Mouse (Mus musculus) E14TG2a.4 (cell line): ENCODE data around the gene Irf2bpl.

Experiments
- H3K27me3 ChIP-seq: 2 replicates; pipeline ENCODE4 v1.6.1; 2014; ENCODE audit warnings: low read length, control low read depth; ENCODE audit not compliant: insufficient read depth
- H3K36me3 ChIP-seq: 2 replicates; pipeline ENCODE4 v1.6.1; 2014; ENCODE audit warnings: low read length, control low read depth; ENCODE audit not compliant: insufficient read depth
- H3K4me1 ChIP-seq: replicated peaks from 2 replicates; pipeline ENCODE4 v1.6.1; 2014; ENCODE audit warnings: low read depth, low read length, control low read depth
- H3K4me3 ChIP-seq: replicated peaks from 2 replicates; pipeline ENCODE4 v1.5.1; 2014; ENCODE audit warnings: mild to moderate bottlenecking, low read length
- H3K9me3 ChIP-seq: 2 replicates; pipeline ENCODE4 v1.6.1; 2014; ENCODE audit warnings: low read length, control low read depth
- CTCF ChIP-seq: conservative IDR thresholded peaks from 2 replicates; pipeline ENCODE4 v1.5.1; 2014; ENCODE audit warnings: low read length
- NANOG ChIP-seq: IDR thresholded peaks from 2 replicates; pipeline ENCODE4 v1.6.1; 2014; ENCODE audit warnings: borderline replicate concordance, low read length, mixed read lengths
- POU5F1 ChIP-seq: IDR thresholded peaks from 2 replicates; pipeline ENCODE4 v1.6.1; 2014; ENCODE audit warnings: low read length, borderline replicate concordance

The Irf2bpl gene

GRCm38 (mm10) chr12:86894841-86895428, 10.3 kb upstream of the Irf2bpl start:
- no peaks in the 10 kb centered on the region for H3K27me3 ChIP-seq
- peak overlapping the region; percentile 76 for H3K4me3 ChIP-seq
- no peaks in the 10 kb centered on the region for H3K36me3 ChIP-seq
- peaks cover 94% of the 10 kb centered on the region for H3K4me1 ChIP-seq
- no peak for TF ChIP-seq CTCF
- H3K9me3 ChIP-seq, result no peaks in the 10 kb centered on the region

GRCm38 (mm10) chr12:86894184-86894839, 9.7 kb upstream of the Irf2bpl start:
- Histone ChIP-seq H3K4me1 (peaks cover 94% of the 10 kb centered on the region), H3K9me3 (no peaks in the 10 kb centered on the region), H3K27me3 (no peaks in the 10 kb centered on the region), H3K4me3 (peak overlapping the region; percentile 76), H3K36me3 (no peaks in the 10 kb centered on the region)
- no peak for TF ChIP-seq NANOG
- TF ChIP-seq CTCF, result no peak
- no peak for TF ChIP-seq POU5F1

- Histone ChIP-seq H3K36me3 (no peaks in the 10 kb centered on the region), H3K4me3 (peak overlapping the region; percentile 76), H3K9me3 (no peaks in the 10 kb centered on the region), H3K4me1 (peaks cover 91% of the 10 kb centered on the region), H3K27me3 (no peaks in the 10 kb centered on the region)
- no peak for TF ChIP-seq CTCF
- TF ChIP-seq POU5F1, result no peak
- TF ChIP-seq NANOG, result no peak
Measured at GRCm38 (mm10) chr12:86893326-86894183, 9.0 kb upstream of the Irf2bpl start.

- Histone ChIP-seq H3K9me3 (no peaks in the 10 kb centered on the region), H3K36me3 (no peaks in the 10 kb centered on the region), H3K4me1 (peaks cover 85% of the 10 kb centered on the region), H3K4me3 (peak overlapping the region; percentile 76), H3K27me3 (no peaks in the 10 kb centered on the region)
- no peak for TF ChIP-seq NANOG
- no peak for TF ChIP-seq CTCF
- TF ChIP-seq POU5F1, result no peak
Measured at GRCm38 (mm10) chr12:86892711-86893311, 8.2 kb upstream of the Irf2bpl start.

GRCm38 (mm10) chr12:86891786-86892702, 7.4 kb upstream of the Irf2bpl start:
- no peaks in the 10 kb centered on the region for H3K27me3 ChIP-seq
- TF ChIP-seq NANOG (no peak), POU5F1 (no peak), CTCF (no peak)

GRCm38 (mm10) chr12:86891454-86891785, 6.8 kb upstream of the Irf2bpl start:
- TF ChIP-seq POU5F1 (no peak), NANOG (no peak), CTCF (no peak)
- Histone ChIP-seq H3K27me3 (no peaks in the 10 kb centered on the region), H3K4me1 (peaks cover 85% of the 10 kb centered on the region), H3K9me3 (no peaks in the 10 kb centered on the region), H3K4me3 (peak overlapping the region; percentile 76), H3K36me3 (no peaks in the 10 kb centered on the region)

More at GRCm38 (mm10) chr12:86891786-86892702, 7.4 kb upstream of the Irf2bpl start:
- Histone ChIP-seq H3K4me3 (peak overlapping the region; percentile 76), H3K4me1 (peaks cover 85% of the 10 kb centered on the region), H3K9me3 (no peaks in the 10 kb centered on the region), H3K36me3 (no peaks in the 10 kb centered on the region)

GRCm38 (mm10) chr12:86890796-86891301, 6.3 kb upstream of the Irf2bpl start:
- Histone ChIP-seq H3K4me3 (peak overlapping the region; percentile 76), H3K4me1 (peaks cover 85% of the 10 kb centered on the region), H3K36me3 (no peaks in the 10 kb centered on the region), H3K27me3 (no peaks in the 10 kb centered on the region), H3K9me3 (no peaks in the 10 kb centered on the region)
- TF ChIP-seq CTCF (peak; percentile 35), NANOG (no peak)
